Mouse (Mus musculus) lung, postnatal 4 days (tissue): ENCODE results near the gene Gcm2.

Experiments used
- DNase-seq, 2 experiments: peaks; one replicate each; pipeline ENCODE4 v3.0.0; 2021

Gcm2 gene

GRCm38 (mm10) chr13:41110935-41111334, at the start of gene Gcm2:
Gcm2 (minus strand) TSS chr13:41111035.
- no peak for DNase-seq

- no peak for DNase-seq
These were observed 47.6 kb upstream of the Gcm2 start for GRCm38 (mm10) chr13:41158426-41158825.

GRCm38 (mm10) chr13:41153146-41153545, 42.3 kb upstream of the Gcm2 start:
- no peak for DNase-seq

- DNase-seq = peak in 1 of 2 experiments; percentile 61
These were observed 35.4 kb upstream of the Gcm2 start for GRCm38 (mm10) chr13:41146271-41146670.

GRCm38 (mm10) chr13:41145433-41145970, 34.7 kb upstream of the Gcm2 start:
- no peak for DNase-seq

GRCm38 (mm10) chr13:41134901-41135300, 24.1 kb upstream of the Gcm2 start:
- DNase-seq = peak; percentile 24 to 65

- no peak for DNase-seq
These were observed 18.2 kb upstream of the Gcm2 start for GRCm38 (mm10) chr13:41129061-41129460.

GRCm38 (mm10) chr13:41128326-41128725, 17.5 kb upstream of the Gcm2 start:
- no peak for DNase-seq

- DNase-seq = no peak
These were observed 12.9 kb upstream of the Gcm2 start for GRCm38 (mm10) chr13:41123666-41124225.

- DNase-seq = no peak
These were observed 8.5 kb upstream of the Gcm2 start for GRCm38 (mm10) chr13:41119152-41119945.

- no peak for DNase-seq
These were observed 3.1 kb upstream of the Gcm2 start, which contains the start of gene Sycp2l for GRCm38 (mm10) chr13:41113940-41114339. Sycp2l (plus strand) TSS chr13:41114307.

- peak in 1 of 2 experiments; percentile 21 for DNase-seq
These were observed 5.3 kb downstream of the Gcm2 start for GRCm38 (mm10) chr13:41105541-41105940.

- DNase-seq = no peak
These were observed 6.9 kb downstream of the Gcm2 start for GRCm38 (mm10) chr13:41103841-41104525.

- no peak for DNase-seq
These were observed 10.8 kb downstream of the Gcm2 start for GRCm38 (mm10) chr13:41100031-41100430.

- no peak for DNase-seq
These were observed 12.5 kb downstream of the Gcm2 start for GRCm38 (mm10) chr13:41098325-41098724.

GRCm38 (mm10) chr13:41097324-41098058, 13.3 kb downstream of the Gcm2 start:
- peak; percentile 55 to 61 for DNase-seq

- DNase-seq = no peak
These were observed 16.7 kb downstream of the Gcm2 start for GRCm38 (mm10) chr13:41094160-41094559.

- no peak for DNase-seq
These were observed 19.6 kb downstream of the Gcm2 start for GRCm38 (mm10) chr13:41091271-41091670.

- no peak for DNase-seq
These were observed 22.1 kb downstream of the Gcm2 start for GRCm38 (mm10) chr13:41088746-41089145.

- DNase-seq = no peak
These were observed 25.7 kb downstream of the Gcm2 start for GRCm38 (mm10) chr13:41085140-41085539.

GRCm38 (mm10) chr13:41084521-41084920, 26.3 kb downstream of the Gcm2 start:
- DNase-seq = no peak

- DNase-seq = no peak
These were observed 30.1 kb downstream of the Gcm2 start for GRCm38 (mm10) chr13:41080700-41081099.

- no peak for DNase-seq
These were observed 31.0 kb downstream of the Gcm2 start for GRCm38 (mm10) chr13:41079859-41080258.
